Mouse (Mus musculus) liver, embryonic 16.5 days (tissue): ENCODE results near the gene C1qtnf6. TPM values are rescaled to one million over a fixed set of nuclear protein-coding genes. Genes with fewer than 3 reads are reported as not detected.

ENCODE experiments used
- ATAC-seq: fragments of 200-750 bp; cut with Nextera tagmentation; 2 replicates; pipeline ENCODE4 v1.8.0; 2017; ENCODE audit warnings: low read depth, mild to moderate bottlenecking, moderate number of reproducible peaks, moderate library complexity
- H3K27ac ChIP-seq: fragments of 300-500 bp; sonication (generic); 2 replicates; pipeline ENCODE4 v1.5.1; 2014; ENCODE audit warnings: mild to moderate bottlenecking, low read length
- H3K27me3 ChIP-seq: fragments of 300-500 bp; sonication (generic); 2 replicates; pipeline ENCODE4 v1.6.1; 2014; ENCODE audit warnings: low read depth, low read length, mixed read lengths; ENCODE audit not compliant: control insufficient read depth, insufficient read depth
- H3K36me3 ChIP-seq: fragments of 300-500 bp; sonication (generic); 2 replicates; pipeline ENCODE4 v1.6.1; 2014; ENCODE audit warnings: mild to moderate bottlenecking; ENCODE audit not compliant: control insufficient read depth, insufficient read depth
- H3K4me1 ChIP-seq: fragments of 300-500 bp; sonication (generic); 2 replicates; pipeline ENCODE4 v1.6.1; 2014; ENCODE audit warnings: low read depth, low read length, mixed read lengths; ENCODE audit not compliant: control insufficient read depth
- H3K4me2 ChIP-seq: fragments of 300-500 bp; sonication (generic); 2 replicates; pipeline ENCODE4 v1.6.1; 2014; ENCODE audit warnings: low read depth, low read length, mixed read lengths
- H3K4me3 ChIP-seq: fragments of 300-500 bp; sonication (generic); 2 replicates; pipeline ENCODE4 v1.5.1; 2014; ENCODE audit warnings: low read depth, mild to moderate bottlenecking, low read length
- H3K9ac ChIP-seq: fragments of 300-500 bp; sonication (generic); 2 replicates; pipeline ENCODE4 v1.6.1; 2014; ENCODE audit warnings: low read depth, low read length
- H3K9me3 ChIP-seq: fragments of 300-500 bp; sonication (generic); replicated peaks from 2 replicates; pipeline ENCODE4 v1.6.1; 2016; ENCODE audit warnings: low read length; ENCODE audit not compliant: control insufficient read depth
- WGBS: fragments of 180-500 bp; shearing (Covaris S2); extraction: QIAGEN DNeasy Blood & Tissue Kit; methylation state at CpG from one replicate; pipeline ENCODE4 v1.1.7; 2014; ENCODE audit not compliant: insufficient replicate concordance; 5-methylcytosine and 5-hydroxymethylcytosine counted together
- polyA plus RNA-seq: library from polyadenylated mRNA; unstranded; fragments of >200 nt; fragmentation: Nextera tagmentation; extraction: Ambion mirVana; gene quantifications from 2 replicates; pipeline ENCODE4 v1.2.1, GENCODE M21; 2015

The C1qtnf6 gene
- 3.6 and 5.3 TPM in 2 replicates for polyA plus RNA-seq

DNA sequence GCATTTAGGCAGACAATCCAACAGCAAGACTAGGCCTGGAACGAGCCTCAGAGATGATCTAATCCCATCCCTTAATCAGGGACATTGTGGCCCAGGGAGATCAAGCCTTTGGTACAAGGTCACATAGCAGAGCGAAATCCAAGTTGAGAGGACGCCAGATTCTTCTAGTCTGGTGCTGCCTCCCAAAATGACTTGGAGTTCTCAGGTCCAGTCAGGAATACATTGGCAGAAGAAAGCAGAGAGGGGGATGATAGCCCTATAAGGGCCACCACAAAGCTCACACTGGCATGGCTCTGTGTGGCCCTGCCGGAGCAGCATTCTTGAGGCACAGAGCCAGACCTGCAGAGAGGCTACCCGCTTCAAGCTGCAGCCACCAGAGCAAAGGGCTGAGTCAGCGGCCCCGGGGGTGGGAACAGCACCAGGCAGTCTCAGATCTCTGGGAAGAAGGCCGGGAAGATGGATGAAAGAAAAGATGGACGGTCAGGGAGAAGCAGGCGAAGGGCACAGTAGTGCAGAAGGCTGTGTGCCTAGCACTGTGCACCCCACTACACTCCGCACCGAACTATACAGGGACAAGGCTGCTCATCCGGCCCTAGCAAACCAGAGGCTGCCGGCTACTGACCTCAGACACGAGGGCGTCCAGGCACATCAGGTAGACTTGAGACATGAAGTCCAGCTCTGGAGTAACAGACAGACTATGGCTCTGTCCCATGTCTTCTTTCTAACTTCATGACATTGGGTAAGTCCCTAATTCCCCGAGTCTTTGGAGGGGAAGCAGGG lies at the start of gene C1qtnf6:
Gene C1qtnf6, minus strand, starts transcription at position 746 of the 780 bp plus-strand sequence.
- H3K36me3 ChIP-seq: no peaks in the 10 kb centered on the region
- H3K9me3 ChIP-seq: no peaks in the 10 kb centered on the region
- H3K27me3 ChIP-seq: no peaks in the 10 kb centered on the region
- peaks cover 5% of the 10 kb centered on the region for H3K4me1 ChIP-seq
- 61% methylated on average over 17 of the region's 17 CpGs for WGBS
- ATAC-seq: no peak
- H3K27ac ChIP-seq: peak within 1 kb of the TSS; percentile 90
- peak within 1 kb of the TSS; percentile 38 for H3K4me3 ChIP-seq
- peak within 1 kb of the TSS; percentile 49 for H3K4me2 ChIP-seq
- peak within 1 kb of the TSS; percentile 24; the same call in 1 of the 2 replicates for H3K9ac ChIP-seq

DNA sequence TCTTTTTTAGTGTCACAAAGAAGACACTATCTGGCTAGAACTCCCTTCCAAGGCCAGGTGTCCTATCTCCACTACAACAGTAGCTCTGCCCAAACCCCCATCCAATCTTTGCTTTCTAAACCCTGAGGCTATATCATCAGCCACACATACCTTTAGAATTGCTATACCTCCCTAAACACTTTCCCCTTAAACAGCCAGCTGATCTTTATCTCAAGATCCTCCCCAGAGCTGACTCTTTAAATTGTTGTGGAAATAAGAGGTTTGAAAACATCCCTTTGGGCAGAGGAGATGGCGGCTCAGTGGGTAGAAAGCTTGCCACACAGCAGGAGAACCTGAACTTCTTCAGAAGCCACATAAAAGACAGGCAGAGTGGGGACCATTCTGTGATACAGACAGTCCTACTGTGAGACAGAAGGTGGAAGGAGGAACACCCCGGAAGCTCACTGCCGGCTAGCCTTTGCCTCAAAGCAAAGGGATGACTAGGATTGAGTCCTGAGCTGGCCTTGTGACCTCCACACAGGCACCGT lies 45.1 kb upstream of the C1qtnf6 start:
- Histone ChIP-seq H3K9me3 (no peaks in the 10 kb centered on the region), H3K9ac (no peak overlapping the region), H3K27me3 (no peaks in the 10 kb centered on the region), H3K27ac (no peak overlapping the region), H3K4me2 (no peak overlapping the region), H3K4me3 (no peak overlapping the region), H3K36me3 (no peaks in the 10 kb centered on the region), H3K4me1 (peaks cover 22% of the 10 kb centered on the region)
- WGBS: 55% methylated on average over 4 of the region's 4 CpGs
- ATAC-seq: no peak

DNA sequence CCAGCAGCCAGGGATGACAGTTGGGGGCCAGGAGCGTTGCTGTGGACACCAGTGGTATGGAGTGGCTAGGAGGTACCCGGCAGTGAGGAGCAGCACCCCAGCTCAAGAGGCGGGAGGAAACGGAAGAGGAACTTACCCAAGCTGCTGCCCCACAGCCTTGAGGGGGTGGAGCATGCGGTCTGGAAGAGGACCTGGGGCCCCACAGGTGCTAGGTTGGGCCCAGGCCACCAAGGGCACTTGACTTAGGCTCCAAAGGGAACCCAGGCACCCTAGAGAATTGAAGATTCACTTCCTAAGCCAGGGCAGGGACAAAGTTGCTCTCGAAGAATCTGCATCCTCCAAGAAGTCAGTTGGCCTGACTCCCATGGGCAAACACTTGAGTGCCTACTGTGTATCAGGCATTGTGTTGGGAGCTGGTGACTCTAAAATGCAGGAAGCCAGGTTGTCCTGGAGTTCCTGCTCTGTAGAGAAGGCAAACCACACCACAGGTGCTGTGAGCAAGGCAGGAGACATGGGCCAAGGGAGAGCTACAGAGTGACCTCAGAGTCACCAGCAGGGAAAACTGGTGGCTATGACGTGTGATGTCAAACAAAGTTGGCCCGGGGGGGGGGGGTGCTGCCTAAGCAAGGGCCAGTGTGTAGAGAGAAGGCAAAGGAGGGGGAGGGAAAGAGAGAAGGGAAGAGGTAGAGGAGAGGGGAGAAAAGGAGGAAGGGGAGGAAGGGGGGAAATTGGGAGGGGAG lies 41.6 kb upstream of the C1qtnf6 start, which contains the start of gene Rac2:
Gene Rac2, minus strand, starts transcription at position 126 of the 740 bp plus-strand sequence.
- H3K36me3 ChIP-seq: no peaks in the 10 kb centered on the region
- peak within 1 kb of the TSS; percentile 51 for H3K4me3 ChIP-seq
- 16% methylated on average over 8 of the region's 8 CpGs for WGBS
- peak; percentile 59 for ATAC-seq
- H3K4me2 ChIP-seq: peak within 1 kb of the TSS; percentile 56
- peaks cover 28% of the 10 kb centered on the region for H3K4me1 ChIP-seq
- peak within 1 kb of the TSS; percentile 65 for H3K9ac ChIP-seq
- peak within 1 kb of the TSS; percentile 88 for H3K27ac ChIP-seq
- no peaks in the 10 kb centered on the region for H3K9me3 ChIP-seq
- H3K27me3 ChIP-seq: no peaks in the 10 kb centered on the region

DNA sequence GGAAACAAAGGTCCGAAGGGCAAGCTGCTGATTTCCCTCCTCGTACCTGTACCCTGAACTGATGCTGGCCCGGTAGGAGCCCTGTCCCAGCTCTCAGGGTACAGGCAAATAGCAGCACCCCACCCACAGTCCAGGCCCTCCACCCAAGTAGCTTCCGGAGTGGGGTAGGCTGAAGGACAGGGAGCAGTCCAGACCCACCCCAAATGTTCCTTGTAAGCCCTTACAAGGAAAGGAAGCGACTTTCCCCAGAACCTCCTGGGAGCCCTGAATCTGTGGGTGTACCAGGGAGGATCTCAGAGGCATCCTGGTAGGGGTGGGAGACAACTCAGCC lies 41.0 kb upstream of the C1qtnf6 start:
- Histone ChIP-seq H3K9ac (peak overlapping the region; percentile 65), H3K36me3 (no peaks in the 10 kb centered on the region), H3K4me2 (peak overlapping the region; percentile 56), H3K27me3 (no peaks in the 10 kb centered on the region), H3K4me1 (peaks cover 34% of the 10 kb centered on the region), H3K9me3 (no peaks in the 10 kb centered on the region), H3K4me3 (peak overlapping the region; percentile 51), H3K27ac (peak overlapping the region; percentile 88)
- ATAC-seq: peak; percentile 53
- WGBS: 23% methylated on average over 5 of the region's 5 CpGs

DNA sequence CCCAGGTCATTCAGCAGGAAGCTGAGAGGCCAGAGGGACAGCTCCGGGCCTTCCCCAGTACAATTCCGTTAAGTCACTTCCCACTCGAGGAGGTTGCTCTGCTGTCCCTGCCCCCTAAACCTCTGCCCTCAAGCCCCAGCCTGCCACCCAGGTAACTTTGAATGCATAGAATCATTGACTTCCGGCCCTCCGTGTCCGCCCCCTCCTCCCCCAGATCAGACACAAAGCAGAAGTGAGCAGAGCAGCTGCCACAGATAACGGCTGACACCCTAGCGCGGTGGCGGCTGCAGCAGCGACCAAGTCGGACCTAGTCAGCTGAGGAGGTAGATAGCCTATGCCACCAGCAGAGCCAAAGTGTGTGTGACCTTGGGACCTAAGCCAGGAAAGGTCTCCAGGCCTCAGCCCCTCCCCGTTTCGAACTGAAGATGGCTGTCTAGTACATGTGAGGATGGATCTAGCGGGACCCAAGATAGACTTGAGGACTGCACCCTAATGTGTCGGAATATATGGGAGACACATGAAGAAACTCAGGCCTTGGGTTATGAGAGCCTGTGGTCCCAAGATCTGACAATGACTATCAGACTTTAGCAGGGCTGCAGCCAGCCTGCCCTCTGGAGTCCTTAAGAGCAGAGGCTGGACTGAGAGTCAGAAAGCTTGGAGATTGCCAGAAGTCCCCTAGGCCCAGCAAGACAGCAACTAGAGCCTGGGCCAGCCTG lies 40.5 kb upstream of the C1qtnf6 start:
- H3K9ac ChIP-seq: peak overlapping the region; percentile 65
- H3K9me3 ChIP-seq: no peaks in the 10 kb centered on the region
- H3K4me3 ChIP-seq: peak overlapping the region; percentile 51
- H3K4me2 ChIP-seq: peak overlapping the region; percentile 56
- H3K27me3 ChIP-seq: no peaks in the 10 kb centered on the region
- 6% methylated on average over 16 of the region's 16 CpGs for WGBS
- peak; percentile 87 for ATAC-seq
- no peaks in the 10 kb centered on the region for H3K36me3 ChIP-seq
- peaks cover 38% of the 10 kb centered on the region for H3K4me1 ChIP-seq
- peak overlapping the region; percentile 88 for H3K27ac ChIP-seq

DNA sequence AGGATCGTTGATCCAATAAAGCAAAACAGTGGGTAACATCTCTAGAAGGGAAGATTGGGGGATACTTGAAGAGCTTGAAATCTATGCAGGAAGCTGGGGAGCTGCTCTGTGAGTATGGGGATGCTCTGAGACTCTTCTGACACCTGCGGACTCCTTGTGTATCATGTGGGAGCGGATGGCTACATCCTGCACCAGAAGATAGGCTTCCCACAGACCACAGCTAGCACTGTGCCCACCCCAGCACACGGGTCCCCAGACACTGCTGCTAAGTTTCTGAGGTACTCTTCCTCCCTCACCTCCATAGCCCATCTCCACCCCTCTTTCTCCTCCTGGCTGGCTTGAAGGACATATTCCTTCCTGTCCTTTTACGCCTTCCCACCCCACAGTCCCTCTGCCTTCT lies 39.0 kb upstream of the C1qtnf6 start:
- Histone ChIP-seq H3K4me2 (no peak overlapping the region), H3K9ac (no peak overlapping the region), H3K9me3 (no peaks in the 10 kb centered on the region), H3K4me3 (no peak overlapping the region), H3K4me1 (peaks cover 51% of the 10 kb centered on the region), H3K27me3 (no peaks in the 10 kb centered on the region), H3K27ac (no peak overlapping the region), H3K36me3 (no peaks in the 10 kb centered on the region)
- no peak for ATAC-seq
- 67% methylated on average over 5 of the region's 5 CpGs for WGBS

DNA sequence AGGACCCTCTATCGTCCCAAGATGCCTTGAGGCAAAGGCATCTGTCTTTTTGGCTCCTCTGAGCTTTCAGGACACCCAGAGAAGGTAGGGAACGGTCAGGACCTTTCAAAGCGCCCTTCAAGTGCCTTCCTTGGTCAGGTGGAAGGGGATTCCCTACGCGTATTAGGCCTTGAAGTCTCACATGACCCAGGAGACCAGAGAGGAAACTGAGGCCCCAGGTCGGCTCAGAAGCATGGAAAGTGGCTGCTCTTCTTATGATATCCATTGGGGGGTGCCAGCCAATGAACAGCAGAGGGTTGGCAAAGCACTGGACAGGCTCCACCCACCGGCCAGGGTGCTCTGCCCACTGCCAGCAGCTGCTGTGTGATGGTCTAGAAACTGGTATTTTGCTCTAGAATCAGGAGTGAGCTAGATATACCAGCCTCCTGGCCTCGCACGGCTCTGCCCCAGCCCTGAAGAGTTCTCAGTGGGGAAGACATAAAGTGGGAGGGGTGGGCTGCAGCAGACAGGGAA lies 36.4 kb upstream of the C1qtnf6 start:
- Histone ChIP-seq H3K27ac (no peak overlapping the region), H3K4me3 (no peak overlapping the region), H3K36me3 (no peaks in the 10 kb centered on the region), H3K4me2 (no peak overlapping the region), H3K4me1 (peaks cover 63% of the 10 kb centered on the region), H3K27me3 (no peaks in the 10 kb centered on the region), H3K9ac (no peak overlapping the region), H3K9me3 (no peaks in the 10 kb centered on the region)
- WGBS: 68% methylated on average over 9 of the region's 9 CpGs
- ATAC-seq: no peak

DNA sequence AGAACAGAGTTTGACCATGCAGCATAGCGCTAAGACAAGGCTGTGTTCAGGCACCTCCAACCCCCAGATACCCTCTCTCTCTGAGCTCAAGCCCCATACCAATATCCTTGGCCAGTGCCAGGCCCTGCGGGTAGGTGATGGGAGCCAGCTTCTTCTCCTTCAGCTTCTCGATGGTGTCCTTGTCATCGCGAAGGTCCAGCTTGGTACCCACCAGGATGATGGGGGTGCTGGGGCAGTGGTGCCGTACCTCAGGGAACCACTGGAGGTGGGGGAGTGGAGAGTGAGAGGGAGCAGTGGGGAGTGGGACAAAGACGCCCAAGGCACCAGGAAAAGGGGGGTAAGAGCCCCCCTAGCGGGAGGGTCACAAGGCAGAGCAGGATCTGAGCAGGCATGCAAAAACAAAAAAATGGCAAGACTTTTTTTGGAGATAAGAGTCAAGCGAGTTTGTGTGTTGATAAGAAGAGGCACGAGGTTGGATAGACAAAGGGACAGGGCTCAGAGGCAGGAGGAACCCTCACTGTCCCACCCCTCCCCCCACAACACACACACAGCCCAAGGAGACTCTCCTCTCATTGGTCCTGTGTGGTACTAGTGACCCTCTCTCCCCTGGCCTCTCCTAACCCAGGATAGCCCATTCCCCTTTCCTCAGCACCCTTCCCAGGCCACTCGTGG lies 33.7 kb upstream of the C1qtnf6 start:
- Histone ChIP-seq H3K4me2 (peak overlapping the region; percentile 28), H3K27me3 (no peaks in the 10 kb centered on the region), H3K9ac (0 out of 2 replicates have a peak overlapping the region, but pooled peaks have one; percentile 11), H3K9me3 (no peaks in the 10 kb centered on the region), H3K4me1 (peaks cover 41% of the 10 kb centered on the region), H3K36me3 (no peaks in the 10 kb centered on the region; the same call in 1 of the 2 replicates), H3K27ac (peak overlapping the region; percentile 71), H3K4me3 (no peak overlapping the region)
- peak; percentile 78 for ATAC-seq
- 36% methylated on average over 11 of the region's 11 CpGs for WGBS
